Mouse (Mus musculus) spleen, postnatal 14 days (tissue): ENCODE results near the gene Atp6v1g3.

ENCODE experiments used
- DNase-seq, 2 experiments: peaks; one replicate each; pipeline ENCODE4 v3.0.0; 2021 to 2022; ENCODE audit warnings: low spot score in 2 of 2

The Atp6v1g3 gene

GRCm38 (mm10) chr1:138289455-138290425 lies 16.2 kb downstream of the Atp6v1g3 start:
- no peak for DNase-seq

- no peak for DNase-seq
Observed at GRCm38 (mm10) chr1:138291463-138291862, 17.9 kb downstream of the Atp6v1g3 start.

- DNase-seq = no peak
Observed at GRCm38 (mm10) chr1:138294487-138294886, 20.9 kb downstream of the Atp6v1g3 start.

DNA sequence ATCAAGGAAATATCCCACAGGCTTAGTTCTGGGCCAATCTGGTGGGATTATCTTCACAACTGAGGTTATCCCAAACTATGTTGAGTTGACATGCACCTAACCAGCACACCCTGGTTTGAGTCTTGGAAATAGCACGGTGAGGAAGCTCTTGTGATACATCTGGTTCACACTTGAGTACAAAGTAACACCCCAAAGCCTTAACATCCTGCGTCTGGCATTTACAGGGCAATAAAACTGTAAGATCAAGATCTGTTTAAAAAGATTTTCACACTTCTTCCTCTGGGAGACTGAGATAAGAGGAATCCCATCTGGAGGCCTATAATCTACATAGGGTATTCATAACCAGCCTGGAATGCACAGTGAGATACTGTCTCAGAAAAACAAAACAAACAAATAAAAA lies 24.6 kb downstream of the Atp6v1g3 start:
- no peak for DNase-seq

GRCm38 (mm10) chr1:138299576-138299975 lies 26.0 kb downstream of the Atp6v1g3 start:
- DNase-seq = no peak

- no peak for DNase-seq
Observed at GRCm38 (mm10) chr1:138301920-138302319, 28.4 kb downstream of the Atp6v1g3 start.

GRCm38 (mm10) chr1:138302756-138303155 lies 29.2 kb downstream of the Atp6v1g3 start:
- no peak for DNase-seq

DNA sequence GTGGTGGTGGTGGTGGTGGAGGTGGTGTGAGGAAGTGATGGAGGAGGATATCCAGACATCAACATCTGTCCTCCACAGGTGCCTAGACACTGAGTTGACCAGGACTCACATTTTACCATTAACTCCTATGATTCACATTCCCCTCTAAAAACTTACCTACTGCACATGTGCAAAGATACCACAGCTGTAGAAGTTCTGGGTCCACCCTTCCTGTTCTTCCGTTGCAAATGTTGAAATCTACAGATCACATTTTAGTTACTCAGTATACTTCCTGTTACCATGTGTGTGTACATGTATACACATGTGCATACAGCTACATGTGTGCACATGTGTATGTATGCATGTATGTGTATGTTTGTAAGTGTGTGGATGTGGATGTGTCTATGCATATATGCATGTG lies 29.8 kb downstream of the Atp6v1g3 start:
- no peak for DNase-seq

DNA sequence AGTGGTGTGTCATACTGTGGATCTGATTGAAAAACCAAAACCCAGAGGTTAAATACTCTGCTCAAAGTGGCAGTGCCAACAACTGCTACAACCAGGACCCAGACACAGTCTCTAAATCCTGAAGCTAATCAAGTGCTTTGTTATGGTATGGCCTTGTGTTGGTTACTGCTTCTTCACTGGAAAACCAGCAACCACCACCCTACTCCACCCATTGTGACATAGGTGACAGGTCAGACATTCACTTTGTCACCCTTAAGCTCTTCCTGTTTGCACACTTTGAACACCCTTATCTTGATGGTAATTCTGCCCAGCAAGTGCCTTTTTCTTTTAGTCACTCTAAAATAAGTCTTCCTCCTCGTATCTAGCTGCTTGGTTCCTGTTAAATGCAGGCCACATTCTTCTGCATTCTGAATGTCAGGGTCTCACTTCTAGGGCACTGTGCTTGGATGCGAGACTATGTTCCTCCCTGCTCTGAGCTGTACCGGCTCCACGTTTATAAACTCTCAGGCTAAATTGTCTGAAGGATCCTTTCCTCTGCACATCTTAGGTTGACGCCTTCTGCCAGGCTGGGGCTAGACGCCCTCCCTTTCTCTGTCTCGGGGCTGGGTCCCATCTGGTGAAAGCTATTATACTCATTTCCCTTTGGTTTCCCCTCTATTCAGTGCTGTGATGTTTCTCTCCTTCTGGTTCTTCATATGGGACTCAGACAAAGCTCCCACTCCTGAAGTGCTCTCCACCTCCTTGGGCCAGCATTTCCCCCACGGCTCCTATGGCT lies 30.8 kb downstream of the Atp6v1g3 start:
- DNase-seq = no peak

GRCm38 (mm10) chr1:138322657-138323056 lies 49.1 kb downstream of the Atp6v1g3 start:
- no peak for DNase-seq

GRCm38 (mm10) chr1:138323076-138323630 lies 49.6 kb downstream of the Atp6v1g3 start:
- DNase-seq = no peak

DNA sequence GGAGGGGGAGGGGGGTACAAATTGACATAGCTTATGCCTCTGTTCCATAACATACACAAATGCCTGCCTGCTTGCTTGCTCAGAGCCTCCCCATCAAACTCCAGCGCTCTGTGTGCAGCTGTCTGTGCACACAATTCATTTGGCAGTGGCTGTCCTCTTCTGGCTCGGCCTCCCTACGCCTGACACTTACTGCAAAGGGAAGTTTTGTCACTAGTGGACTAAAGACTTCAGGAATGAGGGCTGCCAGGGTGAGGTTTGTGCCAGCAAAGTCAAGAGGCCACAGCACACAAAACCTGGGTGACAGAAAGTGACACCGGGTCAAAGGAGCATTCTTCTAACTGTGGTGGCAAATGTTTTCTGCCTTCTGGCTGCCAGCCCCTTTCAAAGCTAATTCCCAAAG lies 52.6 kb downstream of the Atp6v1g3 start:
- DNase-seq = no peak

GRCm38 (mm10) chr1:138326566-138326965 lies 53.0 kb downstream of the Atp6v1g3 start:
- no peak for DNase-seq

GRCm38 (mm10) chr1:138327466-138328245 lies 54.1 kb downstream of the Atp6v1g3 start:
- no peak for DNase-seq

GRCm38 (mm10) chr1:138328320-138328719 lies 54.8 kb downstream of the Atp6v1g3 start:
- no peak for DNase-seq

DNA sequence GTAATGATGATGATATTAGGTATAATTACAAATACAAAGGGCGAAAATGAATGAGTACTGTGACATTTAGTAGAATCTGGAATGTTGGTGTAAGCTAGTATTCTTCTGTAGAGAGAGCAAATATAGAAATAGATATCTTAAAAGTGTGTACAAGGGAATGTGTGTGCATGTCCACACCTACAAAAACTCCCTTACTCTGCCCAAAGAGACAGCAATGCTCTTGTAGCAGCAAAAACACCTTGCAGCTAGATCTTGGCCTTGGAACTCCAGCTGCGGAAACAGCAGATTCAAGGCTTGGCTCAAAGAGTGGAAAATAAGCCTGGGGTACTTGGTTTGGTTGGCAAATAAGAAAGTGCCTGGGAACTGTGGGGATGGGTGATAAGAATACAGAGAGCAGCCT lies 57.0 kb downstream of the Atp6v1g3 start:
- DNase-seq = no peak

DNA sequence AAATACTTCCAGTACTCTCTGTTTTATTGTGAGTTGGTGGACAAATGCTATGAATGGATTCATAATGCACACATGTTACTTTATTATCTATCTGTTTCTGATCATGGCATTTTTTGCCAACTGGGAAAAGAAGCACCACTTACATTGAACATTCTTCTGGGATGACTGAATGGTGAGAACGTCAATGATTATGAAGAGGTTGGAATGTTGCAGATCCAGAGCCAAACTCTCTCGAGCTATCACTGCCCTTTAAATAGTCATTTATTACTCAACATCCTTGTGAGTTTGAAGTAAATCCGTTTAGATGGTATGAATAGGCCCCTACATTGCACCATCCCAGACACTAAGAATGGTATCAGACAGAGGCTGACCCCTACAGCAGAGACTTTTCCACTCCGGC lies 58.1 kb downstream of the Atp6v1g3 start:
- no peak for DNase-seq

- no peak for DNase-seq
Observed at GRCm38 (mm10) chr1:138334701-138335100, 61.2 kb downstream of the Atp6v1g3 start.

DNA sequence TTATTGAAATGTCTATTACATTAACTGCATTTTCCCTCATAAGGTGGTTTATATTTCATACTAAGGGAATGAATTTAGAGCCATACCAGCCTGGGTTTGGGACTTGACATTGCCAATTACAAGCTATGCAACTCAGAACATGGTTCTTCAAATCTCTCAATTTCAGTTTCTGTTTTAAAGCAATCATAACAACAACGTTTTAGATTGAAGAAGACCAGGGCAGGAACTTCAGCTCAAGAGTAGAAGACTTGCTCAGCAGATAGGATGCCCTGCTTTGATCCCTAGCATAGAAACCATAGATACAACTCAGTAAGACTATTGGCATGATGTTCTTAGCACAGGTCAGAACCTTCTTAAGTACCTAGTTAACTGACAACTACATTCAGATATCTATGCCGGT lies 63.9 kb downstream of the Atp6v1g3 start:
- DNase-seq = no peak
